Mouse (Mus musculus) thymus, adult 2 months (tissue): ENCODE data around the gene Dnah2.

Experiments
- CTCF ChIP-seq: fragments of 200-500 bp; IDR thresholded peaks from 2 replicates; pipeline ENCODE4 v1.5.1; 2012; ENCODE audit warnings: mild to moderate bottlenecking, control low read depth, low read length, moderate library complexity, borderline replicate concordance; ENCODE audit not compliant: control insufficient read depth, poor library complexity, insufficient read depth; ENCODE audit errors: extremely low read depth
- POLR2A ChIP-seq: fragments of 200-500 bp; IDR thresholded peaks from 2 replicates; pipeline ENCODE4 v1.6.1; 2012; ENCODE audit warnings: mild to moderate bottlenecking, low read length, control low read depth, moderate library complexity; ENCODE audit not compliant: control insufficient read depth, poor library complexity, insufficient read depth; ENCODE audit errors: extremely low read depth

- TF ChIP-seq CTCF (no peak), POLR2A (no peak)
Measured at GRCm38 (mm10) chr11:69575220-69575619, 26.3 kb upstream of the Dnah2 start.
